Mouse (Mus musculus): ENCODE data around the gene Pkp3. TPM values are rescaled to one million over a fixed set of nuclear protein-coding genes. Genes with fewer than 3 reads are reported as not detected.
A peak's percentile ranks its signal among the peaks of the same experiment; 100 is the strongest.

Pkp3 gene
- polyA plus RNA-seq, 1 experiment from 2014 or later = not detected

DNA sequence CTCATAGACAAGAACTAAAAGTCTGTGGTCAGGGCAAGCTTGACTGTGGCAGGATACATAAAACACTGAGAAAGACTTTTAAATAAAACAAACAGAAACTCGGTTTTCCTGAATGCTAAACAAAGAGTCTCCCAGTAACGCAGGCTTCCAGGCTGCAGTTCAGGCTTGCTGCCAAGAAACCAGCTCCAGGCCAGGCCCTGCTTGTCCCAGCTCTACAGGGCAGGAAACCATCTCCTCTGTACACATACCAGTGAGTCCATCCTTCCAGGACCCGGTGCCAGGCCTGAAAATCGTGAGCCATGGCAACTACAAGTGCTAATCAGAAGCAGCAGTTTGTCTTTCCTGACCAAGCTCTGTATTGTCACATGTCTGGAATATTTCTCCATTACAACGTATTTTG is 36.4 kb upstream of the Pkp3 start:
- WGBS = 23% methylated on average over 5 of the region's 5 CpGs
- Histone ChIP-seq H3K27me3 (replicated peaks; ENCODE audit: control insufficient read depth, insufficient read depth, low read length) (no peaks in the 10 kb centered on the region), H3K9ac (replicated peaks; ENCODE audit: low read depth, low read length) (no peak overlapping the region), H3K4me3 (replicated peaks; ENCODE audit: low read length) (no peak overlapping the region), H3K4me1 (replicated peaks; ENCODE audit: control insufficient read depth, insufficient read depth, low read length) (no peaks in the 10 kb centered on the region), H3K27ac (ENCODE audit: low read length) (no peak overlapping the region), H3K4me2 (ENCODE audit: low read length) (no peak overlapping the region), H3K9me3 (ENCODE audit: control insufficient read depth, low read length) (no peaks in the 10 kb centered on the region), H3K36me3 (ENCODE audit: control insufficient read depth, insufficient read depth) (no peaks in the 10 kb centered on the region)
- ATAC-seq = peak; percentile 76

DNA sequence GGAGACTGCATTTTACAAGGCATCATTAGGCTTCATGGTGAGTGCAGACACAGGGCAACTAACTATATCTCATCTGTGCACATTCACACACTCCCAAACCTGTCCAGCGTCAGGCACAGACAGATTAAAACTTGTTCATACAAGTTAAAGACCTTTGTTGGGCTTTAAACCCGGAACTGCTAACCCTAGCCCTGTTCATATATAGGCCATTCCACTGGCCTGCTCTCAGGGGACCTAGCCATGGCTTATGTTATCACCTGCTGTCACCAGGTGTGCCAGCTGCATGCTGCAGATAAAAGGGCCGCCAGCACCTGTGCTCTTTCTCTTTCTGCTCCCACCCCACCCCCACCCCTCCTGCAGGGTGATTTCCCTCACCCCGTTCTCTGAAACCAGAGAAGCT is 35.5 kb upstream of the Pkp3 start:
- Histone ChIP-seq H3K9me3 (ENCODE audit: control insufficient read depth, low read length) (no peaks in the 10 kb centered on the region), H3K9ac (replicated peaks; ENCODE audit: low read depth, low read length) (no peak overlapping the region), H3K27me3 (replicated peaks; ENCODE audit: control insufficient read depth, insufficient read depth, low read length) (no peaks in the 10 kb centered on the region), H3K4me2 (ENCODE audit: low read length) (no peak overlapping the region), H3K27ac (ENCODE audit: low read length) (no peak overlapping the region), H3K4me1 (replicated peaks; ENCODE audit: control insufficient read depth, insufficient read depth, low read length) (peaks cover 4% of the 10 kb centered on the region), H3K4me3 (replicated peaks; ENCODE audit: low read length) (no peak overlapping the region), H3K36me3 (ENCODE audit: control insufficient read depth, insufficient read depth) (no peaks in the 10 kb centered on the region)
- 59% methylated on average over 4 of the region's 4 CpGs for WGBS
- no peak for ATAC-seq

DNA sequence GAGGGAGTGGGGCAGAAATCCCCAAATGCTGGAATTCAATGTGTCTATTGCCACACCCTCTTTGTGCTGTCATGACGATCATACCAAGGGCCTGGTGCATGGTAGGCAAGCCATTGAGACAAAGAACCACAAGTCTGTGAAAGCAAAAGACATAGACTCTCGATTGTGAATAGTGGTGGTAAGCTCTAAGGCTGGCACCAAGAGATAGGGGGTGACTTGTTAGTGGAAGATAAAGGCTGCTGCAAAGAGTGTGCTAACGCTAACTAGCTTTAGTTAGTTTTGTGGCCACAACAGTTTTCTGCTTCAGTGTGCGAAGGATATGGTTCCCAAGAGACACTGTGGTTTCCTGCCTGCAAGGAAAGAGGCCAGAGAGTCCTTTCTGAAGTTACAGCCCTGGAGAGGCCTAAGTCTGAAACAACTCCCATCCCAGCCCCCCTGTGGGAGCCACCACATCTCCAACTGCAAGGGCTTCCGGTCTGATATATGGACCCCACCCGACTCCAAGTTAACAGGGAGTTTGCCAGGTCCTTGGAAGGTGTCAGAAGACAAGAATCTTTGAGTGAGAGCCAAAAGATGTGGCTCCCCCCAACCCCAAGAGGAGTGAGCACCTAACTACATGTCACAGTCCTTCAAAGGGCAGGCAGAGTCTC is 31.0 kb upstream of the Pkp3 start:
- Histone ChIP-seq H3K27ac (ENCODE audit: low read length) (no peak overlapping the region), H3K36me3 (ENCODE audit: control insufficient read depth, insufficient read depth) (no peaks in the 10 kb centered on the region)

GRCm38 (mm10) chr7:141047581-141048225 is 30.3 kb upstream of the Pkp3 start:
- no peaks in the 10 kb centered on the region for H3K9me3 ChIP-seq (ENCODE audit: control insufficient read depth, low read length)
- peak overlapping the region; percentile 80; the same call in 1 of the 2 replicates for H3K27ac ChIP-seq (ENCODE audit: low read length)
- peak overlapping the region; percentile 49 for H3K4me3 ChIP-seq (replicated peaks; ENCODE audit: low read length)
- no peaks in the 10 kb centered on the region for H3K27me3 ChIP-seq (replicated peaks; ENCODE audit: control insufficient read depth, insufficient read depth, low read length)
- ATAC-seq = peak; percentile 90
- H3K36me3 ChIP-seq (ENCODE audit: control insufficient read depth, insufficient read depth) = no peaks in the 10 kb centered on the region
- H3K4me2 ChIP-seq (ENCODE audit: low read length) = peak overlapping the region; percentile 94
- peak overlapping the region; percentile 64 for H3K9ac ChIP-seq (replicated peaks; ENCODE audit: low read depth, low read length)
- H3K4me1 ChIP-seq (replicated peaks; ENCODE audit: control insufficient read depth, insufficient read depth, low read length) = peaks cover 10% of the 10 kb centered on the region
- WGBS = 10% methylated on average over 16 of the region's 19 CpGs

More for the DNA sequence above, 31.0 kb upstream of the Pkp3 start:
- WGBS = 67% methylated on average over 6 of the region's 6 CpGs
- Histone ChIP-seq H3K9me3 (ENCODE audit: control insufficient read depth, low read length) (no peaks in the 10 kb centered on the region), H3K4me1 (replicated peaks; ENCODE audit: control insufficient read depth, insufficient read depth, low read length) (peaks cover 10% of the 10 kb centered on the region), H3K4me2 (ENCODE audit: low read length) (peak overlapping the region; percentile 94), H3K9ac (replicated peaks; ENCODE audit: low read depth, low read length) (no peak overlapping the region), H3K4me3 (replicated peaks; ENCODE audit: low read length) (no peak overlapping the region), H3K27me3 (replicated peaks; ENCODE audit: control insufficient read depth, insufficient read depth, low read length) (no peaks in the 10 kb centered on the region)
- ATAC-seq = no peak

GRCm38 (mm10) chr7:141048226-141049218 is 29.5 kb upstream of the Pkp3 start:
- H3K27me3 ChIP-seq (replicated peaks; ENCODE audit: control insufficient read depth, insufficient read depth, low read length) = no peaks in the 10 kb centered on the region
- H3K9ac ChIP-seq (replicated peaks; ENCODE audit: low read depth, low read length) = peak overlapping the region; percentile 64
- H3K27ac ChIP-seq (ENCODE audit: low read length) = peak overlapping the region; percentile 80; the same call in 1 of the 2 replicates
- H3K36me3 ChIP-seq (ENCODE audit: control insufficient read depth, insufficient read depth) = no peaks in the 10 kb centered on the region
- peak overlapping the region; percentile 49 for H3K4me3 ChIP-seq (replicated peaks; ENCODE audit: low read length)
- H3K4me1 ChIP-seq (replicated peaks; ENCODE audit: control insufficient read depth, insufficient read depth, low read length) = peaks cover 10% of the 10 kb centered on the region
- peak; percentile 92 for ATAC-seq
- 10% methylated on average over 21 of the region's 21 CpGs for WGBS
- H3K9me3 ChIP-seq (ENCODE audit: control insufficient read depth, low read length) = no peaks in the 10 kb centered on the region
- peak overlapping the region; percentile 94 for H3K4me2 ChIP-seq (ENCODE audit: low read length)

DNA sequence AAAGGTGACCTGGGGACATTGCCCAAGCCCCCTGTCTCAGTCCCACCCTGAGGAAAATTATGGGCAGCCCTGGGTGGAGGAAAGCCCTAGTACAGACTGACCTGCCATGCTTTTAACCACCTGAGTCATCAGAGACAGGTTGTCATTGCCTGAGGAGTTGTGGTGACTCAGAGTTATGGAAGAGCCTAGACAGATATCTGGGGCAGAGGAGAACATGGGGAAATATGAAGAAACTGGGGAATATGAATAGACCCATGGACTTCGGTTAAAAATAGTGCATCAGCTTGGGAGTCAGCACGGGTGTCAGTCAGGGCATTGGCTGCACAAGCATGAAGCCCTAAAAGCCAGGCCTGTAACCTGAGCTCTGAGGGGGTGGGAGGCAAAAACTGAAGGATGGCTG is 28.7 kb upstream of the Pkp3 start:
- no peak for ATAC-seq
- Histone ChIP-seq H3K4me1 (replicated peaks; ENCODE audit: control insufficient read depth, insufficient read depth, low read length) (peaks cover 10% of the 10 kb centered on the region), H3K27ac (ENCODE audit: low read length) (no peak overlapping the region), H3K9me3 (ENCODE audit: control insufficient read depth, low read length) (no peaks in the 10 kb centered on the region), H3K4me3 (replicated peaks; ENCODE audit: low read length) (no peak overlapping the region), H3K9ac (replicated peaks; ENCODE audit: low read depth, low read length) (no peak overlapping the region), H3K27me3 (replicated peaks; ENCODE audit: control insufficient read depth, insufficient read depth, low read length) (no peaks in the 10 kb centered on the region), H3K4me2 (ENCODE audit: low read length) (no peak overlapping the region), H3K36me3 (ENCODE audit: control insufficient read depth, insufficient read depth) (no peaks in the 10 kb centered on the region)
- 86% methylated on average over 2 of the region's 2 CpGs for WGBS

GRCm38 (mm10) chr7:141051060-141051685 is 26.8 kb upstream of the Pkp3 start:
- Histone ChIP-seq H3K4me2 (ENCODE audit: low read length) (no peak overlapping the region), H3K36me3 (ENCODE audit: control insufficient read depth, insufficient read depth) (no peaks in the 10 kb centered on the region), H3K9ac (replicated peaks; ENCODE audit: low read depth, low read length) (no peak overlapping the region), H3K27me3 (replicated peaks; ENCODE audit: control insufficient read depth, insufficient read depth, low read length) (no peaks in the 10 kb centered on the region), H3K4me1 (replicated peaks; ENCODE audit: control insufficient read depth, insufficient read depth, low read length) (peaks cover 10% of the 10 kb centered on the region), H3K9me3 (ENCODE audit: control insufficient read depth, low read length) (no peaks in the 10 kb centered on the region), H3K27ac (ENCODE audit: low read length) (no peak overlapping the region), H3K4me3 (replicated peaks; ENCODE audit: low read length) (no peak overlapping the region)
- 76% methylated on average over 17 of the region's 17 CpGs for WGBS
- no peak for ATAC-seq

- Histone ChIP-seq H3K9ac (replicated peaks; ENCODE audit: low read depth, low read length) (no peak overlapping the region), H3K27ac (ENCODE audit: low read length) (no peak overlapping the region), H3K9me3 (ENCODE audit: control insufficient read depth, low read length) (no peaks in the 10 kb centered on the region), H3K36me3 (ENCODE audit: control insufficient read depth, insufficient read depth) (no peaks in the 10 kb centered on the region), H3K27me3 (replicated peaks; ENCODE audit: control insufficient read depth, insufficient read depth, low read length) (no peaks in the 10 kb centered on the region), H3K4me2 (ENCODE audit: low read length) (no peak overlapping the region), H3K4me3 (replicated peaks; ENCODE audit: low read length) (no peak overlapping the region), H3K4me1 (replicated peaks; ENCODE audit: control insufficient read depth, insufficient read depth, low read length) (peaks cover 10% of the 10 kb centered on the region)
- WGBS = 92% methylated on average over 4 of the region's 4 CpGs
- ATAC-seq = no peak
Observed at GRCm38 (mm10) chr7:141052016-141052415, 26.0 kb upstream of the Pkp3 start.

GRCm38 (mm10) chr7:141052421-141052820 is 25.6 kb upstream of the Pkp3 start:
- H3K36me3 ChIP-seq (ENCODE audit: control insufficient read depth, insufficient read depth) = no peaks in the 10 kb centered on the region
- WGBS = 91% methylated on average over 2 of the region's 2 CpGs
- H3K27ac ChIP-seq (ENCODE audit: low read length) = no peak overlapping the region
- no peaks in the 10 kb centered on the region for H3K27me3 ChIP-seq (replicated peaks; ENCODE audit: control insufficient read depth, insufficient read depth, low read length)
- ATAC-seq = no peak
- no peak overlapping the region for H3K4me2 ChIP-seq (ENCODE audit: low read length)
- H3K9me3 ChIP-seq (ENCODE audit: control insufficient read depth, low read length) = no peaks in the 10 kb centered on the region
- H3K4me3 ChIP-seq (replicated peaks; ENCODE audit: low read length) = no peak overlapping the region
- H3K9ac ChIP-seq (replicated peaks; ENCODE audit: low read depth, low read length) = no peak overlapping the region
- H3K4me1 ChIP-seq (replicated peaks; ENCODE audit: control insufficient read depth, insufficient read depth, low read length) = peaks cover 7% of the 10 kb centered on the region
